Mouse (Mus musculus) MEL (cell line): ENCODE results near the gene Atad1.

Experiments used
- BHLHE40 ChIP-seq: IDR thresholded peaks from 2 replicates; pipeline ENCODE4 v1.6.1; 2012; ENCODE audit warnings: low read depth, mild to moderate bottlenecking, inconsistent platforms, low read length, improper control_type of control experiment, borderline replicate concordance
- CHD1 ChIP-seq: IDR thresholded peaks from 2 replicates; pipeline ENCODE4 v1.6.1; 2012; ENCODE audit warnings: low read depth, mild to moderate bottlenecking, inconsistent platforms, low read length, improper control_type of control experiment
- CHD2 ChIP-seq: IDR thresholded peaks from 2 replicates; pipeline ENCODE4 v1.6.1; 2011; ENCODE audit warnings: low read length, improper control_type of control experiment
- CTCF ChIP-seq, 3 experiments: IDR thresholded peaks in 2 of 3; conservative IDR thresholded peaks in 1 of 3; 2 replicates each; pipeline ENCODE4 v1.5.1; 2011 to 2012; ENCODE audit warnings: low read length in 3 of 3, low read depth in 2 of 3, mild to moderate bottlenecking in 2 of 3, improper control_type of control experiment in 1 of 3, inconsistent platforms in 1 of 3, mixed read lengths in 1 of 3, moderate library complexity in 1 of 3; ENCODE audit not compliant: control insufficient read depth in 1 of 3, insufficient read depth in 1 of 3, poor library complexity in 1 of 3, severe bottlenecking in 1 of 3
- EP300 ChIP-seq, 2 experiments: IDR thresholded peaks; 2 replicates each; pipeline ENCODE4 v1.6.1; 2011; ENCODE audit warnings: improper control_type of control experiment in 2 of 2, low read length in 2 of 2, low read depth in 1 of 2, mild to moderate bottlenecking in 1 of 2
- ETS1 ChIP-seq: IDR thresholded peaks from 2 replicates; pipeline ENCODE4 v1.6.1; 2012; ENCODE audit warnings: low read depth, mild to moderate bottlenecking, inconsistent platforms, low read length, improper control_type of control experiment, moderate library complexity
- GATA1 ChIP-seq: IDR thresholded peaks from 2 replicates; pipeline ENCODE4 v1.6.1; 2011; ENCODE audit warnings: low read depth, low read length, improper control_type of control experiment
- MAZ ChIP-seq: IDR thresholded peaks from 2 replicates; pipeline ENCODE4 v1.6.1; 2012; ENCODE audit warnings: low read depth, mild to moderate bottlenecking, inconsistent platforms, low read length, improper control_type of control experiment
- POLR2A ChIP-seq, 2 experiments: IDR thresholded peaks; 2 replicates each; pipeline ENCODE4 v1.6.1; 2011 to 2012; ENCODE audit warnings: low read length in 2 of 2, mild to moderate bottlenecking in 2 of 2, control low read depth in 1 of 2, improper control_type of control experiment in 1 of 2, low read depth in 1 of 2, moderate library complexity in 1 of 2; ENCODE audit not compliant: control insufficient read depth in 1 of 2, insufficient read depth in 1 of 2, poor library complexity in 1 of 2
- RCOR1 ChIP-seq: IDR thresholded peaks from 2 replicates; pipeline ENCODE4 v1.6.1; 2012; ENCODE audit warnings: low read depth, mild to moderate bottlenecking, inconsistent platforms, low read length, improper control_type of control experiment
- UBTF ChIP-seq: IDR thresholded peaks from 2 replicates; pipeline ENCODE4 v1.6.1; 2012; ENCODE audit warnings: low read depth, mild to moderate bottlenecking, inconsistent platforms, low read length, improper control_type of control experiment, moderate library complexity, borderline replicate concordance; ENCODE audit not compliant: insufficient read depth
- USF1 ChIP-seq: IDR thresholded peaks from 2 replicates; pipeline ENCODE4 v1.6.1; 2014; ENCODE audit warnings: low read depth, mild to moderate bottlenecking, inconsistent platforms, low read length, improper control_type of control experiment, moderate library complexity
- USF2 ChIP-seq, 2 experiments: IDR thresholded peaks; 2 replicates each; pipeline ENCODE4 v1.6.1; 2011 to 2012; ENCODE audit warnings: improper control_type of control experiment in 2 of 2, low read length in 2 of 2, borderline replicate concordance in 1 of 2, inconsistent platforms in 1 of 2, low read depth in 1 of 2, mild to moderate bottlenecking in 1 of 2; ENCODE audit not compliant: insufficient read depth in 1 of 2
- ZMIZ1 ChIP-seq: IDR thresholded peaks from 2 replicates; pipeline ENCODE4 v1.6.1; 2012; ENCODE audit warnings: low read depth, mild to moderate bottlenecking, inconsistent platforms, low read length, improper control_type of control experiment, moderate library complexity

- no peak for TF ChIP-seq CHD2
- TF ChIP-seq CTCF (IDR thresholded peaks at IDR 0.05 in 2 of 3, conservative IDR thresholded peaks at IDR 0.05 in 1 of 3; ENCODE audit: control insufficient read depth in 1 of 3, insufficient read depth in 1 of 3, low read depth in 2 of 3, low read length in 3 of 3, poor library complexity in 1 of 3, severe bottlenecking in 1 of 3): no peak
- TF ChIP-seq CHD1: no peak
- TF ChIP-seq RCOR1: no peak
- TF ChIP-seq UBTF: no peak
- TF ChIP-seq BHLHE40: no peak
- peak in 1 of 2 experiments; percentile 32; a peak in 2 of 4 replicates for TF ChIP-seq EP300 (IDR thresholded peaks at IDR 0.05; ENCODE audit: low read depth in 1 of 2, low read length in 2 of 2)
- TF ChIP-seq GATA1: peak; percentile 79
- no peak for TF ChIP-seq POLR2A (IDR thresholded peaks at IDR 0.05; ENCODE audit: control insufficient read depth in 1 of 2, insufficient read depth in 1 of 2, low read depth in 1 of 2, low read length in 2 of 2, poor library complexity in 1 of 2)
- no peak for TF ChIP-seq ZMIZ1
- TF ChIP-seq MAZ: no peak
- TF ChIP-seq ETS1: 0 out of 2 replicates have a peak, but pooled peaks have one; percentile 54
- TF ChIP-seq USF2 (IDR thresholded peaks at IDR 0.05; ENCODE audit: borderline replicate concordance in 1 of 2, insufficient read depth in 1 of 2, low read depth in 1 of 2, low read length in 2 of 2): no peak
- no peak for TF ChIP-seq USF1
These were observed 86.5 kb downstream of the Atad1 start for GRCm38 (mm10) chr19:32653122-32653521.
